Mouse (Mus musculus): ENCODE data around the gene Aif1. TPM values are rescaled to one million over a fixed set of nuclear protein-coding genes. Genes with fewer than 3 reads are reported as not detected.

Gene Aif1
- polyA plus RNA-seq, 1 experiment = 2.6 TPM

- Histone ChIP-seq H3K4me1 (ENCODE audit: control insufficient read depth, insufficient read depth, low read length) (peaks cover 20% of the 10 kb centered on the region), H3K27ac (ENCODE audit: insufficient read depth, low read depth, low read length) (no peak overlapping the region), H3K27me3 (replicated peaks; ENCODE audit: control insufficient read depth, insufficient read depth, low read length) (no peaks in the 10 kb centered on the region), H3K4me3 (ENCODE audit: insufficient read depth, low read depth, low read length) (0 out of 2 replicates have a peak overlapping the region, but pooled peaks have one; percentile 23), H3K36me3 (ENCODE audit: control insufficient read depth, insufficient read depth, low read length) (peaks cover 11% of the 10 kb centered on the region)
- TF ChIP-seq CTCF (conservative IDR thresholded peaks at IDR 0.05; ENCODE audit: insufficient read depth, insufficient read length, low read depth, low read length) = no peak
- no peak for TF ChIP-seq POLR2A (IDR thresholded peaks at IDR 0.05; ENCODE audit: low read depth, low read length)
- WGBS = 34% methylated on average over 14 of the region's 14 CpGs
- DNase-seq = no peak
Measured at GRCm38 (mm10) chr17:35162121-35162520, 13.7 kb downstream of the Aif1 start.

GRCm38 (mm10) chr17:35161421-35161820, 14.4 kb downstream of the Aif1 start:
- Histone ChIP-seq H3K27me3 (replicated peaks; ENCODE audit: control insufficient read depth, insufficient read depth, low read length) (no peaks in the 10 kb centered on the region), H3K4me1 (ENCODE audit: control insufficient read depth, insufficient read depth, low read length) (peaks cover 20% of the 10 kb centered on the region), H3K36me3 (ENCODE audit: control insufficient read depth, insufficient read depth, low read length) (peaks cover 14% of the 10 kb centered on the region), H3K4me3 (ENCODE audit: insufficient read depth, low read depth, low read length) (no peak overlapping the region), H3K27ac (ENCODE audit: insufficient read depth, low read depth, low read length) (no peak overlapping the region)
- WGBS = 52% methylated on average over 11 of the region's 11 CpGs
- no peak for DNase-seq
- TF ChIP-seq CTCF (conservative IDR thresholded peaks at IDR 0.05; ENCODE audit: insufficient read depth, insufficient read length, low read depth, low read length) (no peak), POLR2A (IDR thresholded peaks at IDR 0.05; ENCODE audit: low read depth, low read length) (no peak)

GRCm38 (mm10) chr17:35159638-35160037, 16.2 kb downstream of the Aif1 start:
- DNase-seq = no peak
- Histone ChIP-seq H3K4me1 (ENCODE audit: control insufficient read depth, insufficient read depth, low read length) (peaks cover 16% of the 10 kb centered on the region), H3K27ac (ENCODE audit: insufficient read depth, low read depth, low read length) (no peak overlapping the region), H3K36me3 (ENCODE audit: control insufficient read depth, insufficient read depth, low read length) (peaks cover 29% of the 10 kb centered on the region), H3K27me3 (replicated peaks; ENCODE audit: control insufficient read depth, insufficient read depth, low read length) (no peaks in the 10 kb centered on the region), H3K4me3 (ENCODE audit: insufficient read depth, low read depth, low read length) (no peak overlapping the region)
- 78% methylated on average over 7 of the region's 7 CpGs for WGBS
- TF ChIP-seq CTCF (conservative IDR thresholded peaks at IDR 0.05; ENCODE audit: insufficient read depth, insufficient read length, low read depth, low read length) (no peak), POLR2A (IDR thresholded peaks at IDR 0.05; ENCODE audit: low read depth, low read length) (no peak)

- Histone ChIP-seq H3K4me3 (ENCODE audit: insufficient read depth, low read depth, low read length) (no peak overlapping the region), H3K4me1 (ENCODE audit: control insufficient read depth, insufficient read depth, low read length) (peaks cover 16% of the 10 kb centered on the region), H3K27me3 (replicated peaks; ENCODE audit: control insufficient read depth, insufficient read depth, low read length) (no peaks in the 10 kb centered on the region), H3K27ac (ENCODE audit: insufficient read depth, low read depth, low read length) (no peak overlapping the region), H3K36me3 (ENCODE audit: control insufficient read depth, insufficient read depth, low read length) (peaks cover 33% of the 10 kb centered on the region)
- TF ChIP-seq POLR2A (IDR thresholded peaks at IDR 0.05; ENCODE audit: low read depth, low read length) (no peak), CTCF (conservative IDR thresholded peaks at IDR 0.05; ENCODE audit: insufficient read depth, insufficient read length, low read depth, low read length) (no peak)
- 91% methylated on average over 16 of the region's 16 CpGs for WGBS
- DNase-seq = no peak
Measured at GRCm38 (mm10) chr17:35158850-35159593, 16.8 kb downstream of the Aif1 start.

- H3K36me3 ChIP-seq (ENCODE audit: control insufficient read depth, insufficient read depth, low read length) = peaks cover 39% of the 10 kb centered on the region
- H3K27me3 ChIP-seq (replicated peaks; ENCODE audit: control insufficient read depth, insufficient read depth, low read length) = no peaks in the 10 kb centered on the region
- H3K4me3 ChIP-seq (ENCODE audit: insufficient read depth, low read depth, low read length) = no peak overlapping the region
- TF ChIP-seq CTCF (conservative IDR thresholded peaks at IDR 0.05; ENCODE audit: insufficient read depth, insufficient read length, low read depth, low read length) (no peak), POLR2A (IDR thresholded peaks at IDR 0.05; ENCODE audit: low read depth, low read length) (no peak)
- DNase-seq = no peak
- peaks cover 10% of the 10 kb centered on the region for H3K4me1 ChIP-seq (ENCODE audit: control insufficient read depth, insufficient read depth, low read length)
- 72% methylated on average over 8 of the region's 8 CpGs for WGBS
- H3K27ac ChIP-seq (ENCODE audit: insufficient read depth, low read depth, low read length) = no peak overlapping the region
Measured at GRCm38 (mm10) chr17:35157661-35158175, 18.1 kb downstream of the Aif1 start.

- peaks cover 5% of the 10 kb centered on the region for H3K4me1 ChIP-seq (ENCODE audit: control insufficient read depth, insufficient read depth, low read length)
- peaks cover 44% of the 10 kb centered on the region for H3K36me3 ChIP-seq (ENCODE audit: control insufficient read depth, insufficient read depth, low read length)
- 87% methylated on average over 8 of the region's 8 CpGs for WGBS
- no peak overlapping the region for H3K4me3 ChIP-seq (ENCODE audit: insufficient read depth, low read depth, low read length)
- no peak for TF ChIP-seq POLR2A (IDR thresholded peaks at IDR 0.05; ENCODE audit: low read depth, low read length)
- no peak for TF ChIP-seq CTCF (conservative IDR thresholded peaks at IDR 0.05; ENCODE audit: insufficient read depth, insufficient read length, low read depth, low read length)
- no peak overlapping the region for H3K27ac ChIP-seq (ENCODE audit: insufficient read depth, low read depth, low read length)
- H3K27me3 ChIP-seq (replicated peaks; ENCODE audit: control insufficient read depth, insufficient read depth, low read length) = no peaks in the 10 kb centered on the region
- no peak for DNase-seq
Measured at GRCm38 (mm10) chr17:35157254-35157653, 18.6 kb downstream of the Aif1 start.

GRCm38 (mm10) chr17:35156461-35157200, 19.2 kb downstream of the Aif1 start:
- Histone ChIP-seq H3K27me3 (replicated peaks; ENCODE audit: control insufficient read depth, insufficient read depth, low read length) (no peaks in the 10 kb centered on the region), H3K27ac (ENCODE audit: insufficient read depth, low read depth, low read length) (no peak overlapping the region), H3K36me3 (ENCODE audit: control insufficient read depth, insufficient read depth, low read length) (peaks cover 44% of the 10 kb centered on the region), H3K4me3 (ENCODE audit: insufficient read depth, low read depth, low read length) (no peak overlapping the region), H3K4me1 (ENCODE audit: control insufficient read depth, insufficient read depth, low read length) (peaks cover 2% of the 10 kb centered on the region; the same call in 1 of the 2 replicates)
- no peak for DNase-seq
- 84% methylated on average over 33 of the region's 33 CpGs for WGBS
- TF ChIP-seq POLR2A (IDR thresholded peaks at IDR 0.05; ENCODE audit: low read depth, low read length) = no peak
- TF ChIP-seq CTCF (conservative IDR thresholded peaks at IDR 0.05; ENCODE audit: insufficient read depth, insufficient read length, low read depth, low read length) = no peak
